ENCODE assay signal across 8 mouse cellular contexts in the genomic region with DNA sequence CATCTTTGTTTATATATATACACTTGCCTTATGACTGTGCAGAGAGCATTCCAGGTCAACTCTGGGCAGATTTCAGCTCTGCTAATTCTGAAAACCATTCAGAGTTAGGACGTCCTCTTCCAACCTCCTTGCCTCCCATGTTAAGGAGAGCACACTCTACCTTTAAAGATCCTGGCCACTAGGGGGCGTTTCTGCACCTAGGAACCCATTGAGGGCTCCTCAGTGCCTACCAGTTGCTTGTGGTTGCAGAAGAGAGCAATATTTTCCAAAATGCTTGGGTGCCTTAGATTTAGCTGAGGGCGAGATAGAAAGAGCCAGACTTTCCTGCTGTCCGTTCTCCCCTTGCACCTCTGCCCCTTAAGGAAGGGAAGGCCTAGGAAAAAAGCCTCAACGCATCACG. TPM values are rescaled to one million over a fixed set of nuclear protein-coding genes. Genes with fewer than 3 reads are reported as not detected.
DNase-seq lines count a peak whose midpoint lies in the region; ATAC-seq and TF ChIP-seq lines count a peak whose summit lies in the region.

No protein-coding gene starts in this region.

- H3K36me3 ChIP-seq in ES-Bruce4 (ENCODE audit: control insufficient read depth, insufficient read depth, low read length, poor library complexity, severe bottlenecking) = peaks cover 6% of the 10 kb centered on the region; the same call in 1 of the 2 replicates
- peaks cover 88% of the 10 kb centered on the region for H3K36me3 ChIP-seq in forebrain, embryonic 13.5 days (ENCODE audit: poor library complexity, severe bottlenecking)
- peaks cover 88% of the 10 kb centered on the region for H3K36me3 ChIP-seq in limb, embryonic 12.5 days

- peak; percentile 67 for TF ChIP-seq CTCF in ES-Bruce4 (IDR thresholded peaks at IDR 0.05; ENCODE audit: low read depth, low read length)
- TF ChIP-seq CTCF in bone marrow macrophage, adult 2 months (IDR thresholded peaks at IDR 0.05; ENCODE audit: low read depth, low read length) = peak; percentile 80

- intact Hi-C loops in left cerebral cortex, postnatal 25 days (cut with DNase I) = no loop called here
- intact Hi-C loops in left cerebral cortex, postnatal 10 days (cut with DNase I) = no loop called here

- H3K4me1 ChIP-seq in ES-Bruce4 (ENCODE audit: control insufficient read depth, insufficient read depth, low read length) = no peaks in the 10 kb centered on the region
- H3K4me1 ChIP-seq in bone marrow macrophage, adult 2 months (ENCODE audit: control insufficient read depth, insufficient read depth, low read length) = no peaks in the 10 kb centered on the region
- no peaks in the 10 kb centered on the region for H3K4me1 ChIP-seq in forebrain, embryonic 13.5 days
- H3K4me1 ChIP-seq in limb, embryonic 12.5 days (replicated peaks) = no peaks in the 10 kb centered on the region

- 62% methylated on average over 6 of the region's 6 CpGs for WGBS in forebrain, embryonic 13.5 days
- 64% methylated on average over 6 of the region's 6 CpGs for WGBS in limb, embryonic 12.5 days

- peak; percentile 58 to 64 for DNase-seq in left cerebral cortex, postnatal 25 days (ENCODE audit: low spot score in 2 of 2)
- no peak for DNase-seq in left cerebral cortex, postnatal 10 days (ENCODE audit: extremely low spot score in 1 of 2, low spot score in 2 of 2)
- DNase-seq in retina, adult 2 months (ENCODE audit: low read depth, low spot score) = peak; percentile 34
- no peak for DNase-seq in right cerebral cortex, adult 18-20 months

- peak; percentile 57; the same call in 1 of the 2 replicates for ATAC-seq in forebrain, embryonic 13.5 days
- peak; percentile 41; the same call in 1 of the 2 replicates for ATAC-seq in limb, embryonic 12.5 days (ENCODE audit: insufficient number of reproducible peaks, insufficient read depth, low FRiP score, low TSS enrichment, low read depth)

- H3K27me3 ChIP-seq in ES-Bruce4 (ENCODE audit: control insufficient read depth, insufficient read depth, low read length, poor library complexity, severe bottlenecking) = no peaks in the 10 kb centered on the region
- no peaks in the 10 kb centered on the region for H3K27me3 ChIP-seq in forebrain, embryonic 13.5 days
- H3K27me3 ChIP-seq in limb, embryonic 12.5 days = no peaks in the 10 kb centered on the region

- no peak overlapping the region for H3K27ac ChIP-seq in ES-Bruce4 (ENCODE audit: insufficient read depth, low read length)
- H3K27ac ChIP-seq in bone marrow macrophage, adult 2 months (ENCODE audit: insufficient read depth, low read depth, low read length) = no peak overlapping the region
- no peak overlapping the region for H3K27ac ChIP-seq in forebrain, embryonic 13.5 days
- H3K27ac ChIP-seq in limb, embryonic 12.5 days = no peak overlapping the region

- H3K9ac ChIP-seq in ES-Bruce4 (ENCODE audit: low read depth, poor library complexity, severe bottlenecking) = no peak overlapping the region
- H3K9ac ChIP-seq in forebrain, embryonic 13.5 days = no peak overlapping the region
- no peak overlapping the region for H3K9ac ChIP-seq in limb, embryonic 12.5 days (replicated peaks)

- no peaks in the 10 kb centered on the region for H3K9me3 ChIP-seq in ES-Bruce4 (replicated peaks; ENCODE audit: control insufficient read depth, insufficient read depth, low read length, poor library complexity, severe bottlenecking)
- H3K9me3 ChIP-seq in forebrain, embryonic 13.5 days (replicated peaks) = no peaks in the 10 kb centered on the region
- no peaks in the 10 kb centered on the region for H3K9me3 ChIP-seq in limb, embryonic 12.5 days

- H3K4me2 ChIP-seq in forebrain, embryonic 13.5 days = no peak overlapping the region
- H3K4me2 ChIP-seq in limb, embryonic 12.5 days = no peak overlapping the region

- TF ChIP-seq POLR2A in ES-Bruce4 (IDR thresholded peaks at IDR 0.05; ENCODE audit: insufficient read depth, low read length) = no peak
- no peak for TF ChIP-seq POLR2A in bone marrow macrophage, adult 2 months (IDR thresholded peaks at IDR 0.05; ENCODE audit: borderline replicate concordance, low read depth, low read length)

- no peak for TF ChIP-seq EP300 in ES-Bruce4 (IDR thresholded peaks at IDR 0.05; ENCODE audit: insufficient read depth, low read depth, low read length)

- no peak overlapping the region for H3K4me3 ChIP-seq in ES-Bruce4 (ENCODE audit: low read depth, low read length)
- no peak overlapping the region for H3K4me3 ChIP-seq in bone marrow macrophage, adult 2 months (ENCODE audit: insufficient read depth, low read length)
- no peak overlapping the region for H3K4me3 ChIP-seq in forebrain, embryonic 13.5 days
- H3K4me3 ChIP-seq in limb, embryonic 12.5 days (replicated peaks) = no peak overlapping the region

RNA-seq across cellular contexts. Expression of a gene that starts 13.8 kb away (rescaled TPM):
- 10 to 100 TPM; 84.2 to 95.8 TPM for total RNA-seq in left cerebral cortex, postnatal 25 days (2021)
- 10 to 100 TPM; 30.9 to 34.2 TPM for total RNA-seq in left cerebral cortex, postnatal 10 days (2021)
- 8.6 and 9.6 TPM in 2 replicates for polyA plus RNA-seq in ES-Bruce4 (2011; ENCODE audit: insufficient read depth, insufficient read length, low read depth, missing spikeins)
- 0.40 TPM in 1 of 2 replicates, not detected in the other for polyA plus RNA-seq in bone marrow macrophage, adult 2 months (2012; ENCODE audit: insufficient read depth, insufficient read length, missing spikeins)
- 1.3 and 1.5 TPM in 2 replicates for polyA plus RNA-seq in forebrain, embryonic 13.5 days (2015; fragmentation: Nextera tagmentation; extraction: Ambion mirVana)
- polyA plus RNA-seq in limb, embryonic 12.5 days (2016; fragmentation: Nextera tagmentation; extraction: Ambion mirVana) = 7.9 and 10.5 TPM in 2 replicates

RNA-seq across cellular contexts. Expression of a gene that starts 36.4 kb away (rescaled TPM):
- total RNA-seq in left cerebral cortex, postnatal 25 days (2021) = 100 to 1,000 TPM; 109 to 112 TPM
- total RNA-seq in left cerebral cortex, postnatal 10 days (2021) = 100 to 1,000 TPM; 110 to 113 TPM
- 27.7 and 27.8 TPM in 2 replicates for polyA plus RNA-seq in ES-Bruce4 (2011; ENCODE audit: insufficient read depth, insufficient read length, low read depth, missing spikeins)
- polyA plus RNA-seq in bone marrow macrophage, adult 2 months (2012; ENCODE audit: insufficient read depth, insufficient read length, missing spikeins) = 20.2 and 22.3 TPM in 2 replicates
- polyA plus RNA-seq in forebrain, embryonic 13.5 days (2015; fragmentation: Nextera tagmentation; extraction: Ambion mirVana) = 14.3 and 15.8 TPM in 2 replicates
- 7.3 and 8.2 TPM in 2 replicates for polyA plus RNA-seq in limb, embryonic 12.5 days (2016; fragmentation: Nextera tagmentation; extraction: Ambion mirVana)

RNA-seq across cellular contexts. Expression of a gene that starts 43.8 kb away (rescaled TPM):
- 100 to 1,000 TPM; 111 to 133 TPM for total RNA-seq in left cerebral cortex, postnatal 25 days (2021)
- total RNA-seq in left cerebral cortex, postnatal 10 days (2021) = 10 to 100 TPM; 36.8 to 40.3 TPM
- 29.4 and 31.9 TPM in 2 replicates for polyA plus RNA-seq in ES-Bruce4 (2011; ENCODE audit: insufficient read depth, insufficient read length, low read depth, missing spikeins)
- 8.8 and 8.9 TPM in 2 replicates for polyA plus RNA-seq in bone marrow macrophage, adult 2 months (2012; ENCODE audit: insufficient read depth, insufficient read length, missing spikeins)
- polyA plus RNA-seq in forebrain, embryonic 13.5 days (2015; fragmentation: Nextera tagmentation; extraction: Ambion mirVana) = 2.4 and 2.9 TPM in 2 replicates
- polyA plus RNA-seq in limb, embryonic 12.5 days (2016; fragmentation: Nextera tagmentation; extraction: Ambion mirVana) = 5.5 and 7.0 TPM in 2 replicates

Comparison
In these comparisons a context has a peak if more than half of its experiments do, and no peak if none do; other contexts are left out.
1. DNase-seq: peak in left cerebral cortex, postnatal 25 days (2 of 2) and retina, adult 2 months (single experiment); none in left cerebral cortex, postnatal 10 days (0 of 2) and right cerebral cortex, adult 18-20 months (single experiment).